Mouse (Mus musculus) lung, adult 2 months (tissue): Measurements from ENCODE around the gene Bpifa5. TPM values are rescaled to one million over a fixed set of nuclear protein-coding genes. Genes with fewer than 3 reads are reported as not detected.
"Not testable (repeated sequence)": the region's sequence is repeated elsewhere in the genome, so short reads cannot be mapped to it uniquely, and the experiment has no call there.

Experiments used
- DNase-seq: peaks from one replicate; pipeline ENCODE4 v3.0.0; 2022
- H3K4me1 ChIP-seq: fragments of 200-500 bp; 2 replicates; pipeline ENCODE4 v1.6.1; 2011; ENCODE audit warnings: low read length; ENCODE audit not compliant: control insufficient read depth, insufficient read depth
- H3K4me3 ChIP-seq: fragments of 200-500 bp; replicated peaks from 2 replicates; pipeline ENCODE3; 2011; ENCODE audit warnings: low read depth, mild to moderate bottlenecking, control low read depth, low read length; ENCODE audit errors: extremely low read depth
- CTCF ChIP-seq: fragments of 200-500 bp; IDR thresholded peaks from 2 replicates; pipeline ENCODE4 v1.5.1; 2011; ENCODE audit warnings: mild to moderate bottlenecking, low read length, control low read depth; ENCODE audit not compliant: insufficient read depth
- POLR2A ChIP-seq: fragments of 200-500 bp; IDR thresholded peaks from 2 replicates; pipeline ENCODE4 v1.6.1; 2011; ENCODE audit warnings: low read depth, mild to moderate bottlenecking, control low read depth, low read length, borderline replicate concordance; ENCODE audit errors: extremely low read depth
- WGBS: fragments of 180-500 bp; shearing (Covaris S2); methylation state at CpG from one replicate; pipeline ENCODE4 v1.1.7; 2018; 5-methylcytosine and 5-hydroxymethylcytosine counted together
- polyA plus RNA-seq: library from polyadenylated mRNA; depleted of rRNA; stranded (reverse); fragments of >200 nt; gene quantifications from 2 replicates; pipeline ENCODE4 v1.2.3, GENCODE M21; 2012; rRNA removed

Bpifa5 gene
- polyA plus RNA-seq, result 4.3 TPM in 1 of 2 replicates, not detected in the other

DNA sequence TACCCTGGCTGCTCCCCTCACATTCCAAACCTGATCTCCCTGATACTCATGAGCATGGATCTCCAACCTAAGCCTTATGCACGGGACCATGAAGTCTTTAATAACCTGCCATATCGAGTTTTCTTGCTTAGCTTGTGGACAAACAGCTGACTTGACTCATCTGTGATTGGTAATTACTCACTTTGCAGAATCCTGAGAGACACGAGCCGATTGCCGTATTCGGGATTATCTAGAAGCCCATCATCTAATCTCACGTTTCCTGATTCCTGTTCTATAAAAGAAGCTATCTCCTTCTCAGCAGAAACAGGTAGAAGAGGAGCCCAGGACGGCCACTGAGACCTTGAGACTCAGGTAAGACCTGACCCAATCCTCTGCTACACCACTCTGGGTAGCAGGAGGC, at the start of gene Bpifa5:
Gene Bpifa5 (plus strand): TSS at position 301 of the 400 bp plus-strand sequence.
- no peak for DNase-seq
- H3K4me3 ChIP-seq, result no peak within 1 kb of the TSS
- no peaks in the 10 kb centered on the region for H3K4me1 ChIP-seq
- no peak for TF ChIP-seq CTCF
- no peak for TF ChIP-seq POLR2A
- 72% methylated on average over 8 of the region's 8 CpGs for WGBS

DNA sequence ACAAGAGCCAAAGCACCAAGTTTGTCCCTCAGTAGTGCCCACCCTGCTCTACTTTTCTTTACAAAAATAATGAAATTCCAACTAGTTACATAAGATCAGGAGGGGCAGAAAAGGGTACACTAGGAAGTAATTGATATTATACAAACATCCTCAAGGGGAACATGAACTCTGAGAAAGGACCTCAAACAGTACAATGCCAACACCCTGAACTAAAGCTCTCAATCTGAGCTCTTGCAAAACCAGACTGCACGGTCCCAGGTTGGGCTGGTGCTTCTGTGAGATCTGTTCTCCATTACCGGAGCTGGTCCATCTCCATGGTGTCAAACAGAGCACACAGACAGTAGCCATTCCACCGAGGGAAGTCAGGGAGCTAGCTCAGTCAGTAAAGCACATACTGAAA, 45.0 kb upstream of the Bpifa5 start:
- WGBS, result 53% methylated on average over 3 of the region's 3 CpGs

DNA sequence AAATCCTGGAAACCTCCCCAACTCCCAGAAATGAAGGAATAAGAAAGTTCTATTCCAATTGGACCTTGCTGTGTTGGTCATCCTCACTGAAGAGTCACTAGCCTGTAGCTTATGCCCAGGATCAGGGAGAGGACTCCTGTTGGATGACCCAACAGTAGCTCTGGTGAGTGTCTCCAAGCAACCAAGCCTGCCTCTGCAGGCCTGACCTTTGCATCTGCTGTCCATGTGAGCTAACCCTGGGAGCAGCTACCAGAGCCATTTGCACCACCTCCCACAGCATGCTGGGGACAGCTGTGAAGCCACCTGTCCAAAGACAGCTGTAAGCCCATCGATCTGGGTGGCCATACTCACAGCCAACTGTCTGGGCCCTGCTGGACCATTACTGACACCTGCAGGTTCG, 32.3 kb upstream of the Bpifa5 start, which contains the start of gene Bpifa3:
Gene Bpifa3 (plus strand): TSS at position 217 of the 400 bp plus-strand sequence.
- 70% methylated on average over 2 of the region's 2 CpGs for WGBS

More for the DNA sequence above, 45.0 kb upstream of the Bpifa5 start:
- Histone ChIP-seq H3K4me1 (no peaks in the 10 kb centered on the region), H3K4me3 (no peak overlapping the region)
- no peak for TF ChIP-seq POLR2A
- TF ChIP-seq CTCF, result no peak
- peak; percentile 15 for DNase-seq

DNA sequence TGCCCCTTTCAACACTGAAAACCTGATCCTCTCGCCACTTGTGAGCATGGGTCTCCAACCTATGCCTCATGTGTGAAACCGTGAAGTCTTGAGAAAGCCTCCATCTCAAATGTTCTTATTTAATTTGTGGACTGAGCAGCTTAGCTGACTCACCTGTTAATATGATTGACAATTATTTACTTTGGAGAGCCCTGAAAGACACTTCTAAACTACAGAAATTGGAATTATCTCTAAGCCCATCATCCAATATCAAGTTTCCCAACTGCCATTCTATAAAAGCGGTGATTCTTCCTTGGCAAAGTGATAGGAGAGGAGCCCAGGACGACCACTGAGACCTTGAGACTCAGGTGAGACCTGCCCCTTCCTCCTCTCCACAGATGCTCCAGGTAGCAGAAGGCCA, 19.8 kb upstream of the Bpifa5 start, which contains the start of gene Bpifa1:
Gene Bpifa1 (plus strand): TSS at position 301 of the 400 bp plus-strand sequence.
- no peak within 1 kb of the TSS for H3K4me3 ChIP-seq
- no peaks in the 10 kb centered on the region for H3K4me1 ChIP-seq
- TF ChIP-seq CTCF (no peak), POLR2A (no peak)
- DNase-seq, result no peak
- WGBS, result 82% methylated on average over 4 of the region's 4 CpGs

More for the DNA sequence above, 32.3 kb upstream of the Bpifa5 start, which contains the start of gene Bpifa3:
- Histone ChIP-seq H3K4me3 (no peak within 1 kb of the TSS), H3K4me1 (no peaks in the 10 kb centered on the region)
- DNase-seq, result no peak
- no peak for TF ChIP-seq POLR2A
- no peak for TF ChIP-seq CTCF

DNA sequence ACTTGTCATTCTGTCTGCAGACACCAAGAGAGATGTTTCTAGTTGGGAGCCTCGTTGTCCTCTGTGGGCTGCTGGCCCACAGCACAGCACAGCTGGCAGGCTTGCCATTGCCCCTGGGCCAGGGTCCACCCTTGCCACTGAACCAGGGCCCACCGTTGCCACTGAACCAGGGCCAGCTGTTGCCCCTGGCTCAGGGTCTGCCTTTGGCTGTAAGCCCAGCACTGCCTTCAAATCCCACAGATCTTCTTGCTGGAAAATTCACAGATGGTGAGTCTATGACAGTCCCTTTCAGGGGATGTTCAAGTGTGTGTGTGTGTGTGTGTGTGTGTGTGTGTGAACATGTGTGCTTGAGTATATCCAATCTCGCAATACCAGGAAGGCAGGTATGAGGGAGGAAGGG, 18.7 kb upstream of the Bpifa5 start:
- WGBS, result 53% methylated on average over 3 of the region's 3 CpGs
- TF ChIP-seq POLR2A (no peak), CTCF (no peak)

DNA sequence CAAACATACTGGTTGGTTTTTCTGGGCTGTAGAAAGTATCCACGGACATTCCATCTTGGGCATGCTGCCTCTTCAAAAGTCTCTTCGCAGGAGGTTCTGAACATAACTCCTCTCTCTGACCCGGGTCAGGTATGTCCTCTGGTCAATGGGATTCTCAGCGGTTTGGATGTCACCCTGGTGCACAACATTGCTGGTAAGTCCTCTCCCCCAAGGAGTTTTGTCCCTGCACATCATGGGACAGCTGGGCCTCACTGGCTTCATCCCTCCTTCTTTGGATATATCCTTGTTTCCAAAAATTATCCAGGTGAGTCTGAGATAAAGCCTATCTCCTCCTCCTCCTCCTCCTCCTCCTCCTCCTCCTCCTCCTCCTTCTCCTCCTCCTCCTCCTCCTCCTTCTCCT, 14.9 kb upstream of the Bpifa5 start:
- Histone ChIP-seq H3K4me1 (no peaks in the 10 kb centered on the region), H3K4me3 (no peak overlapping the region)
- no peak for DNase-seq
- TF ChIP-seq POLR2A, result no peak
- TF ChIP-seq CTCF, result no peak
- WGBS, result 84% methylated on average over 4 of the region's 4 CpGs

More for the DNA sequence above, 18.7 kb upstream of the Bpifa5 start:
- Histone ChIP-seq H3K4me1 (no peaks in the 10 kb centered on the region), H3K4me3 (no peak overlapping the region)
- DNase-seq, result no peak

DNA sequence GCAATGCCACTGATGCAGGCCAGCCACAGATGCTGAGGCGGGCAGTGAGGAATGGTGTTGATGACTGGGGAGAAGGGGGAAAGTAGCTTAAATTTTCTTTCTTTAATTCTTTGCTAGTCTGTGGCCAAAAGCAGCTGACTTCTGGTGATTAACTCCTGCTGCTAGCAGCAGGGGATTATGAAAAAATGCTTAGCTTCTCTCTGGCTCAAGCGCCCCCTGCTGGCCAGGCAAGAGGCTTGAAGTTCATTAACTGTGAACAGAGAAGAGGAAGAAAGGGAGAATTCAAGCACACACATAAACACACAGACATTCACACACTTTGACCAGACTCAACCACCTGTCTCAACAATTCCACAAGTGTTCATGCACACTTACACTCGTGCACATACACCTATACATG, 4.0 kb upstream of the Bpifa5 start:
- Histone ChIP-seq H3K4me1 (no peaks in the 10 kb centered on the region), H3K4me3 (no peak overlapping the region)
- TF ChIP-seq CTCF, result peak; percentile 71
- no peak for TF ChIP-seq POLR2A
- peak; percentile 42 for DNase-seq
- WGBS, result 36% methylated on average over 3 of the region's 3 CpGs

DNA sequence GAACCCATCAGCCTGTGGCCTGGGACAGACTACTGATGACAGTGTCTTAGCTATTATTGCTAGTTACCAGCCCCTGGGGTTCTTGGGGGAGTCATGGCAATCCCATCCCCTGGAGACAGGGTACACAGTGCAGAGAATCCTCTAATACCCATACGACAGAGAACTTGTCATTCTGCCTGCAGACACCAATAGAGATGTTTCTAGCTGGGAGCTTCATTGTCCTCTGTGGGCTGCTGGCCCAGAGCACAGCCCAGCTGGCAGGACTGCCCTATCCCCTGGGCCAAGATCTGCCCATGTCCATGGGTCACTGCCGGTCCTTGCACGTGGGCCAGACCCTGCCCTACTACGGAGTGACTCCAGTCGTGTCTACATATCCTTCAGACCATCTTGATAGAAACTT, 899 bp downstream of the Bpifa5 start:
- 81% methylated on average over 5 of the region's 5 CpGs for WGBS
- no peak overlapping the region for H3K4me3 ChIP-seq
- TF ChIP-seq CTCF, result no peak
- no peak for TF ChIP-seq POLR2A
- no peak for DNase-seq
- H3K4me1 ChIP-seq, result no peaks in the 10 kb centered on the region

DNA sequence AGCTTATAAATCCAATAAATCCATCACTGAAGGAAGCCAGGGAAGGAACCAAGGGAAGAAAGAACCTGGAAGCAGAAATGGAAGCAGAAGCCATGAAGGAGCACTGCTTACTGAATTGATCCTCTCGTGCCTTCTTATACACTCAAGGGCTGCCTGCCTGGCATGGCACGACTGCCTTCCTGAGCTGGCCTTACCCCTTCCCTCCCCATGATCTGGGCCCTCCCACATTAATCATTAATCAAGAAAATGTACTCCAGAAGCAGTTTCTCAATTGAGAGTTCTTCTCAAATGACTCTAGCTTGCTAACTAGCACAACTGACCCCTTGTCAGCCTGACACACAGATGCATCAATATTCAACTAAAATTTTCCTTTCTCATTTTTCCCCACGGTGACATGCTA, 6.8 kb downstream of the Bpifa5 start:
- no peak for TF ChIP-seq POLR2A
- TF ChIP-seq CTCF, result no peak
- Histone ChIP-seq H3K4me1 (no peaks in the 10 kb centered on the region; the same call in 1 of the 2 replicates), H3K4me3 (no peak overlapping the region)
- WGBS, result 49% methylated on average over 3 of the region's 3 CpGs
- DNase-seq, result no peak

DNA sequence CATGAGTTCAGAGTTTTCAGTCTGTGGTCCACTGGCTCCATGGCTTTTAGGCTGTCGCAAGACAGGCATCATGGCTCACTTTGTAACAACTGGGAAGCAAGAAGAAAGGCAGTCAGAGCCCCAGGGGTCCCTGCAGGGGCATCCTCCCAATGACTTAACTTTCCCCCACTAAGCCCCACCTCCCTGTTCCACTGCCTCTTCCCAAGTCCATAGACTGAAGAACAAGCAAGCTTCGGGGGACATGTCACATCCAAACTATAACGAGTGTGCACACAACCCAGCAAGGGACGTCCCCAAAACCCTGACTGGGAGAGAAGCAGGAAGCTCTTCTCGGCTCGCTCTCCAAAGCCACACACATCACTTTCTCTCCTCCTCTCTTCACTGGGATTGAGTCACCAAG, 9.2 kb downstream of the Bpifa5 start:
- H3K4me1 ChIP-seq, result no peaks in the 10 kb centered on the region; the same call in 1 of the 2 replicates
- TF ChIP-seq CTCF, result no peak
- TF ChIP-seq POLR2A, result no peak
- no peak for DNase-seq
- no peak overlapping the region for H3K4me3 ChIP-seq
- WGBS, result 53% methylated on average over 6 of the region's 6 CpGs

DNA sequence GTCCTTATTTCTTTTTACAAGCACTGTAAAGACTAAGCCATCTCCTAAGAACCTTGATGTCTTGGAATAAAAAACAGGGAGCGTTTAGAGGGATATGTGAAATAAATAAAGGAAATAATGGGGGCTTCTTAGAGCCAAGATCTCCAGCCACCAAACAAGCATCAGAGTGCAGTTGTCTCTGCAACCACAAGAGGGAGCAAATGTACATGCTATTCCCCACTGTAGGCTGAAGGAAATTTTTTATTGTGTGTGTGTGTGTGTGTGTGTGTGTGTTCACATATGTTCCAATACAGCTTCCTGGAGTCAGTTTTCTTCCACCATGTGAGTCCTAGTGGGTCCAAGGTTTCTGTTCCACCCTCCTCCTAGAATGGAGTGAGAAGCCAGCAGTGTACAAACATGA, 10.9 kb downstream of the Bpifa5 start:
- Histone ChIP-seq H3K4me3 (no peak overlapping the region), H3K4me1 (no peaks in the 10 kb centered on the region; the same call in 1 of the 2 replicates)
- TF ChIP-seq CTCF (peak; percentile 51), POLR2A (no peak)
- 21% methylated on average over 1 of the region's 1 CpGs for WGBS
- DNase-seq, result peak; percentile 42

DNA sequence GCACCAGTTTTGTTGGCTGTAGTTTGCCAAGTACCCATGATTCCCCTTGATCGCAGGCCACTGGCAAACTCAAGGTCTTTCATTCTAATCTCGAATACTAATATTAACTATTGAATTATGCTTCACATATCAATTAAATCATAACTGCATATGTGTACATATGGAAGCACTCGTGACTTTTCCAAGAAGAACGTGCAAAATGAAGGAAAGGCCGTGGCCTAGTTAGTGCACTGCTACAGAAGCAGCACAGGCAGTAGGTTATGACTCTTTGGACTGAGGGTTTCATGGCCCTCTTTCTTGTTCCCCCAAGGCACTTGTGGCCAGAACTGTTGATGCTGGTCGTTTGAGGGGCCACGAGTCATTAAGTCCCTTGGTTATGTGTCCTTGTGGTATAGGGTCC, 19.5 kb downstream of the Bpifa5 start:
- H3K4me3 ChIP-seq, H3K4me1 ChIP-seq, DNase-seq: not testable (repeated sequence)
- 80% methylated on average over 7 of the region's 7 CpGs for WGBS

DNA sequence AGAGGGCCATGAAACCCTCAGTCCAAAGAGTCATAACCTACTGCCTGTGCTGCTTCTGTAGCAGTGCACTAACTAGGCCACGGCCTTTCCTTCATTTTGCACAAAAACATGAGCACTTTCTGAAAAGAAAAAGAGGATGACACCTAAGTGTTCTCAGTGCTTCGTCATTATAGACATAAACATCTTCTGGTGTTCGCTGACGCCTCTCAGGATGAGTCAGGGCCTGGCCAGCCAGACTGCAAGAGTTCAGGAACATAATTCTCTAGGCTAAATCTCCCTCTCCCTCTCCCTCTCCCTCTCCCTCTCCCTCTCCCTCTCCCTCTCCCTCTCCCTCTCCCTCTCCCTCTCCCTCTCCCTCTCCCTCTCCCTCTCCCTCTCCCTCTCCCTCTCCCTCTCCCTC, 20.7 kb downstream of the Bpifa5 start:
- not testable (repeated sequence) for H3K4me3 ChIP-seq, DNase-seq, H3K4me1 ChIP-seq
- WGBS, result 65% methylated on average over 4 of the region's 4 CpGs
